Mouse (Mus musculus) CH12.LX (cell line): ENCODE results near the gene Slc24a3.

Experiments used
- CTCF ChIP-seq, 2 experiments: IDR thresholded peaks in 1 of 2; conservative IDR thresholded peaks in 1 of 2; 2 replicates each; pipeline ENCODE4 v1.5.1; 2011 to 2012; ENCODE audit warnings: low read depth in 2 of 2, low read length in 2 of 2, improper control_type of control experiment in 1 of 2, inconsistent platforms in 1 of 2, mild to moderate bottlenecking in 1 of 2, moderate library complexity in 1 of 2
- EP300 ChIP-seq: IDR thresholded peaks from 2 replicates; pipeline ENCODE4 v1.6.1; 2011; ENCODE audit warnings: low read length, improper control_type of control experiment
- JUND ChIP-seq: conservative IDR thresholded peaks from 2 replicates; pipeline ENCODE4 v1.6.1; 2011; ENCODE audit warnings: low read depth, low read length, improper control_type of control experiment
- MAZ ChIP-seq: IDR thresholded peaks from 2 replicates; pipeline ENCODE4 v1.6.1; 2012; ENCODE audit warnings: low read depth, mild to moderate bottlenecking, inconsistent platforms, low read length, improper control_type of control experiment, moderate library complexity
- SMC3 ChIP-seq: IDR thresholded peaks from 2 replicates; pipeline ENCODE4 v1.6.1; 2011; ENCODE audit warnings: low read depth, low read length, improper control_type of control experiment

DNA sequence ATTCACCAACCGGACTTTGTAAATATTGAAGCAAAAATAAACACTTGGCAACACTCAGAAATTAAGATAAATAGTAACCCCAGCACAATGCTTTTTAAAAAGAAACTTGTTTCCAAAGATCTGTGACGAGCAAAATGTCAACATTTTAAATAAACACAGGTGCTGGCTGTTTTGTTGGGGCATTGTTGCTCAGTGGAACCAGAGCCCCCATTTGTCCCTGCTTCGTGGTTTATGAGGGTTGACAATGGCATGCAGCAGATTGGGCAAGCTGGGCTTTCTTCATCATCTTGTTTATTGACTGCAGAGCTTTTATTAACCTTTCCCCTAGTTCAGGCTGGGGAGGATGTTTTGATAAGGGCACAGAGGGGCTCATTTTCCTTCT lies 509.0 kb downstream of the Slc24a3 start:
- TF ChIP-seq EP300 (no peak), JUND (no peak), MAZ (no peak), CTCF (conservative IDR thresholded peaks at IDR 0.05 in 1 of 2, IDR thresholded peaks at IDR 0.05 in 1 of 2; ENCODE audit: low read depth in 2 of 2, low read length in 2 of 2) (no peak), SMC3 (no peak)
